Mouse (Mus musculus): ENCODE results near the gene Slmap.
"Not testable (repeated sequence)": the region's sequence is repeated elsewhere in the genome, so short reads cannot be mapped to it uniquely, and the experiment has no call there.

The Slmap gene

DNA sequence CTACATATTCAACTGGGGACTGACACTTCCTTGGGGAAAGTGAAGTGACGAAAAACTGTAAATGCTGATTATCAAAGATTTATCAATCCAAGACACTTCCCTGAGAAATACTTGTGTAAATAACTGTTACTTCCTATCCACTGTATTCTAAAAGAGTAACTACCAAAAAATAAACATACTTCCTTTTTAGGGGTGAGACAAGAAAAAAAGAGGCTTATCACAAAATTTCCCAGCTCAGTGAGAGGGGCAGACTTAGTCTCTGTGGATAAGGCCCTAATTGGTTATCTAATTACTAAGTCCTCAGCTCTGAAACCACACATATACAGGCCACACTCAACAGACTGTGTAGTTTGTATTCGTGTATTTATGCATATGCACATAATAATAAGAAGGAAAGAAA, 97.0 kb downstream of the Slmap start:
- in situ Hi-C loops (cut with MboI; ENCODE audit: low pct_unique_long_range_greater_than_20kb in 1 of 2, low sequenced_read_pairs in 2 of 2, unreplicated experiment in 1 of 2): no loop called here

DNA sequence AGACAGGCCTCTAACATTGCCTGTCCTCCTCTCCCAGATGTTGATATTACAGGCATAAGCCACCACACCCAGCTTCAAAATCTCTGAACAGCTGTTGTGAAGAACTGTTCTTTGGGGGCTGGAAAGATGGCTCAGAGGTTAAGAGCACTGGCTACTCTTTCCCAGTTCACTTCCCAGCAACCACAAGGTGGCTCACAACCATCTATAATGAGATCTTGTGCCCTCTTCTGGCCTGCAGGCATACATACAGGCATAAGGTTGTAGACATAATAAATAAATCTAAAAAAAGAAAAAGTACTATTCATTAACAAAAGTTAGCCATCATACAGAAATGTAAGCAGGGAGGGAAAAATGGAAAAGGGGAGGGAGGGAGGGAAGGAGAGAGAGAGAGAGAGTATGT, 98.4 kb downstream of the Slmap start:
- in situ Hi-C loops (cut with MboI; ENCODE audit: low pct_unique_long_range_greater_than_20kb in 1 of 2, low sequenced_read_pairs in 2 of 2, unreplicated experiment in 1 of 2): no loop called here

DNA sequence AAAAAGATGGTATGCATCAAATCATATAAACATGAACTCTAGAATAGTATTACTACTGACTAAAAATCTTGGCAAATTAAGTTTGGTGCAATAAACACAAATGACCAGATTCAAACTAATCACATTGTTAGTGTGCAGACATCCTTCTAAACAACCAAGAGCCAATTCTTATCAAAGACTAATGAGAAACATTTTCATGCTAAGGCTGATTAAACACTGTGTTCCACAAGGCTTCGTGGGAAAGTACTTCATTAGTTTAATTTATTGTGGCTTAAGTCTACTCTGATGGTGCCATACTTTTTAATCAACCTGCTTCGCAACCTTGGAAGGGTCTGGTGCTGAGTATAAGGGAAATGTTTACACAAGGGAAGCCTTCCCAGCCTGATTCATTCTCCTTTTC, 102.4 kb downstream of the Slmap start:
- in situ Hi-C loops (cut with MboI; ENCODE audit: low pct_unique_long_range_greater_than_20kb in 1 of 2, low sequenced_read_pairs in 2 of 2, unreplicated experiment in 1 of 2): no loop called here

DNA sequence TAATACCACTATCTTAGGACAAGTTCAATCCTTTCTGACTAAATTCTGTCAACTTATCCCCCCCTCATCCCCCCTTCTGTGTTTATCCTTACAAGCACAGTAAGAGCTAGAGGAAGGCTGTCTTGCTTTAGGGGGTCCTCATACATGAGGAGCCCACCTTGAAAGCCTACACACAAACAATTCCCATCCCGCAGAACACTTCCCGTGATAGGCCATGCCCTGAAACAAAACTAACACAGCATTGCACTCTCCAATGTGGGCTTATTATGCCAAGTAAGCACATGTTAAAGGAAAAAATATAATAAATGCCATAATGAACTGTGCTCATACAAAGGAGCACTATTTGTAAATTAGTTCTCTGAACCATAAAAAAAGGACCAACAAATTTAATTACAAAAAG, 102.8 kb downstream of the Slmap start:
- in situ Hi-C loops (cut with MboI; ENCODE audit: low pct_unique_long_range_greater_than_20kb in 1 of 2, low sequenced_read_pairs in 2 of 2, unreplicated experiment in 1 of 2): no loop called here

DNA sequence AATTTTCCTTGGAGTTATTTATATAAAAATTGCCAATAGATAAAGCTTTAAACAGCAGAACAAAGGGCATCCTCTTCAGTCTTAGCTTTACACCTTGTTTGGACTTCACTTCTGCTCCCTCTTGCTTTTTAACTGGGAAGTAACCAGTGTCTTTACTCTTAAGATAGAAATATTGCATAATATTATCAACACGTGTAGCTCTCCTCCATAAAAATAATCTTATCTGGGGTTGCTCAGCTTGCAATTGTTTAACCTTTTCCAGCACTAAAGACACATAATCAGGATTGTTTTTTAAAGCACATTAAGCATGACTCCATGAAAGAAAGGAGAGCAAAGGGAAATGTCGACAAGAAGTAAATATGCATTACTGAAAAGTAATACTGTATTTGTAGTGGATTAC, 114.5 kb downstream of the Slmap start:
- in situ Hi-C loops (cut with MboI; ENCODE audit: low pct_unique_long_range_greater_than_20kb in 1 of 2, low sequenced_read_pairs in 2 of 2, unreplicated experiment in 1 of 2): no loop called here

DNA sequence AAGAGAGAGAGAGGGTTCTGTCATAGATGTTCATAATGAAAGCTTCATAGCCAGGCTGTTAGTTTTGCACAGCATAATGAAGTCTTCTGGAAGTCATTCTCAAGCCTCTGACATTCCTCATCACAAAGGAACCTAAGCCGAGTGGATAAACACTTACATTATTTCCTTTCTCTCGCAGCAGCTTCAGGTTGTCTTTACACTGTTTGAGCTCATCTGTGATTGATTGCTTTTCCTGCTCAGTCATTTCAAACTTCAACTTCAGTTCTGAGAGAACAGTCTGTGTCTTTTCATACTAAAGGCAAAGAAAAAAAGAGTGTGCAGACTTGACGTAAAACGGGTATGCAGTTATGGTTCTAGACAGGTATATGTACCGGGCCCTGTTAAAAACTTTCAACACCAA, 116.8 kb downstream of the Slmap start:
- in situ Hi-C loops (cut with MboI; ENCODE audit: low pct_unique_long_range_greater_than_20kb in 1 of 2, low sequenced_read_pairs in 2 of 2, unreplicated experiment in 1 of 2): no loop called here

DNA sequence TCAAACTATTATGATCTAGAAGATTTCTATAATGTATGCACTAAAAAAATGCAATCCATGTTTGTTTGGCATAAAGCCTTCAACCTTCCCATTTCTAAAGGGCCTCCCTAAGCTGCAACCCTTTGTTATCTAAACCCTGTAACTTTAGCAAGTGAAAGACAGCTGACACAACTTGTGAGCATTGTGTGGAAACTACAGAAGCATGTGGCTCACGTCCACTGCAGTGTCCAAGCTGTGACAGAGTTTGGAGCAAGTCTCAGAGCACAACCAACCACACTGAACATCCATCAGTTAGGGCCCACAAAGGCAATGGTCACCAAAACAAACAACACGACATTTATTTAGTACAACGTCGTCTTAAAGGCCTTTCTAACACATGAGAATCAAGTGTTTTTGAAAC, 117.6 kb downstream of the Slmap start:
- in situ Hi-C loops (cut with MboI; ENCODE audit: low pct_unique_long_range_greater_than_20kb in 1 of 2, low sequenced_read_pairs in 2 of 2, unreplicated experiment in 1 of 2): no loop called here

DNA sequence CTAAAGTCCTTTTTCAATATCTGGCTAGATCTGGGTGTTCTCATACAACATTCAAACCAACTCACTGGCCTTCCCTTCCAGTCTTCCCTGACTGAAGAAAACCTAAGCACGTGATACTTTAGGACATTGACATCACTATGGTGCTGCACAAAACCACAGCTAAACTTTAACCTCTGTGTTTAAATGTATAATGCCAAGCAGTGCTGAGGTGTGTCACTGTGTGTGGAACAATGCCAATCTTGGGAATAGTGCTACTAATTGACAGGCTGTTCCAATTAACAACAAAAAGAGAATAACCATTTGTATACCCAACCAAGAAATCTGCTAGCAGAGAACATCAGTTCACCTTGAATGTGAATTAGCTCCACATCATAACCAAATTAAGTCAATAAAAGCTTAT, 121.2 kb downstream of the Slmap start:
- in situ Hi-C loops (cut with MboI; ENCODE audit: low pct_unique_long_range_greater_than_20kb in 1 of 2, low sequenced_read_pairs in 2 of 2, unreplicated experiment in 1 of 2): no loop called here

DNA sequence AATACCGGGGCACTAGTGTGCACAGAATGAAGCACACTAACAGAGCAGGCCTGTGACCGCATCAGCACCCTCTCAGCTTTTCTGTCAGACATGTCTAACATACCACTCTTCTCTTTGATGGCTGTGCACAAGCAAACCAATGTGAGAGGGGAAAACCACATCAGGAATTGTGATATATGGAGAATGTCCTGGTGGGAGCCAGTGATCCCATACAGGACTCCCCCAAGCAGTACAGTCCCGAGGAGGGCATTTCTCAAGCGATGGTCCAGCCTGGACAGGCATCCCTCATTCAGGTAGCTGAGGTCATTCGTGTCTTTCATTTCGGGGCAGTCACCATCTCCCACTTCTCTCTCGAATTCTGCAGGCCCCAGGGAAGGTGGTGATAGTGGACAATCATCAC, 128.0 kb downstream of the Slmap start:
- in situ Hi-C loops (cut with MboI; ENCODE audit: low pct_unique_long_range_greater_than_20kb in 1 of 2, low sequenced_read_pairs in 2 of 2, unreplicated experiment in 1 of 2): no loop called here

DNA sequence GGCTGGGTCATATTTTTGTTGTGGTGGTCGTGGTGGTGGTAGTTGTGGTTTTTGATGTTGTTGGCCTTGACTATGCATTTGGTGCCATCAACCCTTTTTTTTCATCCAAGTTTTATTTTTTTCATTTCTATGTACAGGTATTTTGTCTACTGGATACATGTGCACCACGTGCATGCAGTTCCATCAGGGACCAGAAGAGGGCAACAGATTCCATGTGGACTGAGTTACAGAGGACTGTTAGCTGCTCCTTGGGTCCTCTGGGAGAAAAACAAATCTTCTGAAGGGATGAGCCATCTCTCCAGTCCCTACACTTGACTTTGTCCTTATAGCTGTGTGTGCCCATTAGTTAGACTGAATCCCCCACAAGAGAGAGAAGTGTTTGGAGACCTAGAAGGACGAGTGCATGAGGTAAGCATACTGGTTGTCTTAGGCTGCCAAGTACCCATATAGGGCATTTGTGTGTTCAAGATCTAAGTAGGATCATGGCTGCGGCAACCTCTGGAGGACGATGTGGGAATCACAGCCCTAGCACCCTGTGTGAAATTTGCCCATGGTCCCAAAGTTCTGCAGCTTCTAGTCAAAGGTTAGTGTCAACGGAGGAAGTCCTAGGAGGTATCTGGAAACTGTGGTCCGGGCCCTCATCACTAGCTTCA, 136.1 kb downstream of the Slmap start:
- in situ Hi-C loops (cut with MboI; ENCODE audit: low pct_unique_long_range_greater_than_20kb in 1 of 2, low sequenced_read_pairs in 2 of 2, unreplicated experiment in 1 of 2): no loop called here

DNA sequence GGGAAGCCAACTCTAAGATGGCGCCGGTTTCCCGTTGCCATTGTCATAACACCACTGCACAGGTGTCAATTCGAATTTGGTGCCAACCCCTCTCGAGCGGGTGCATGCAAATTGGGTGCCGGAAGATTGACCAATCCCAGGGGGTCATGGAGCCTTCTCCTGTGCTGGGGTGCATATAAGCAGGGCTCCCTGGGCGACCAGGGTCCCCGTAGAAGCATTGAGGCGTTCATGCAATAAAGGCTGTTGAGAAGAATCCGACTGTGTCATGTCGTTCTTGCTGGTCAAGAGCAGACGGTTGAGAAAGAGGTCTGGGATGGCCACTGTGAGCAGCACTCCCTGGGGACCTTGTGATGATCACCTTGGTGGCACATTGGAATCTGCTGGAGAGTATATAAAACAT, 142.9 kb downstream of the Slmap start:
- in situ Hi-C loops (cut with MboI; ENCODE audit: low pct_unique_long_range_greater_than_20kb in 1 of 2, low sequenced_read_pairs in 2 of 2, unreplicated experiment in 1 of 2): no loop called here

DNA sequence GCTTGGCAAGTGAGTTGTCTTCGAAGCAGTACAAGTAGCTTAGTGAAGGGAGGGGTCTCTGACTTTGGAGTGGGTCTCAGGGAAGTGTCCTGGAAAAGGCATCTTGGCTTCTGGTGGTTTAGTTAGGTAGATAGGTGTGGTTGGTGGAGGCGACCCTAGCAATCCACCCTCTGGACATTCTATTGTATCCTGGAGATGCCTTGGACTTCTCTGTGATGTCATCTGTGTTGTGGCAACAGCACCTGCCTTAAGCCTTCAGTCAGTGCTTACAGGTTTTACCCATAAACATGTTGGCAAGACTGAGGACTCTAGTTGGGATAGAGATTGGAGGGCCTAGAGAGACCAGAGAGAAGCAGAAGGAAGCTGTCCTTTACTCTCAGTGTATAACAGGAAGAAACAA, 145.8 kb downstream of the Slmap start:
- in situ Hi-C loops (cut with MboI; ENCODE audit: low pct_unique_long_range_greater_than_20kb in 1 of 2, low sequenced_read_pairs in 2 of 2, unreplicated experiment in 1 of 2): not testable (repeated sequence)

DNA sequence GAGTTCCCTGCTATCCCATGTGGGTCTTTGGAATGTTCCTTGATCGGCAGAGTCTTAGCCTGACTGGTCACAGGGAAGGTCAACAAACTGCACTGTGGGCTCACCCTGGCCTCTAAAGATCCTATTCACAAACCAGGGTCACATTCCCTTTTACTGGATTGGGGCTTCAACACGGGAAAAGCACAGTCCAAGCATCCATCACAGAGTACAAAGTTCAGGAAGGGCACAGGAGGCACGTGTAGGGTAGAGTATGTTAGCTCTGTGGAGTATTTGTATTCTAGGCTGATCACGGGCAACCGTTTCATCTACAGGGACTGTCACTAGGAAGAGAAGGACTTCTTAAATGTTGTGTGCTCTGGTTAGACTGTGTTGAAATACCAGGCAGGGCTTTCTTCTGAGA, 147.7 kb downstream of the Slmap start:
- in situ Hi-C loops (cut with MboI; ENCODE audit: low pct_unique_long_range_greater_than_20kb in 1 of 2, low sequenced_read_pairs in 2 of 2, unreplicated experiment in 1 of 2): not testable (repeated sequence)

DNA sequence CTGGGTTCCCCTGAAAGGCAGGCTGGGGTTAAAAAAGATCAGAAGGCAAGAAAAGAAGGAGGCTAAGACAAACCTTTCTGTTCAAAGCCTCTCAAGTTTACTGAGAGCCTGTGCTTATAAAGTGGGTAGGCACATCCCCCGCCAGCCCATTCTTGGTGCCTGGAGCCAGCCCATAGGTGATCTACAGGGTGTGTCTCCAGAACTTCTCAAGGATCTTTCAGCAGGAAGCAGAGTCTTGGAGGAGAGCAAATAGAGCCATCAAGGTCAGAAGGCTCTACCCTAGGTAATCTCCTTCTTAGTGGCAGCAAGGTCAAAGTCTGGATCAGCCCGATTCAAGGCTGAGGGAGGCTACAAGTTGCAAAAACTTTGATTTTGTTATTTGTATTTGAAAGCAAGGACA, 149.1 kb downstream of the Slmap start:
- in situ Hi-C loops (cut with MboI; ENCODE audit: low pct_unique_long_range_greater_than_20kb in 1 of 2, low sequenced_read_pairs in 2 of 2, unreplicated experiment in 1 of 2): not testable (repeated sequence)

DNA sequence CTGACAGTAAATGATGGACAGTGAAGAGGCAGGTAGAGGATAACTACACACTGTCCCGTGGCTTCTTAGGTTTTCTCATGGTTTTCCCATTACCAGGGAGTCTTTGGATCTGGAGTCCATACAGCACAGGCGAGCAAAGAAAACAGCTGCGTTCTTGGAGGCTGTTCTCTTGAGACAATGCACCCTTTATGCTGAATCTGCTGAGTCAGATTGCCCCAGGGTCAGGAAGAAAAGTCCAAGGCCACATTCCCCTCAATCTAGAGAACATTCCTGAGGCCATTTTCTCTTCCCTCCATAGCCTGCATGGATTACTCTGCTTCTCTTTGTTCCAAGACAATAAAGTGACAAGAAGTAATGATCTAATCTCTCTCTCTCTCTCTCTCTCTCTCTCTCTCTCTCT, 155.7 kb downstream of the Slmap start:
- in situ Hi-C loops (cut with MboI; ENCODE audit: low pct_unique_long_range_greater_than_20kb in 1 of 2, low sequenced_read_pairs in 2 of 2, unreplicated experiment in 1 of 2): no loop called here

DNA sequence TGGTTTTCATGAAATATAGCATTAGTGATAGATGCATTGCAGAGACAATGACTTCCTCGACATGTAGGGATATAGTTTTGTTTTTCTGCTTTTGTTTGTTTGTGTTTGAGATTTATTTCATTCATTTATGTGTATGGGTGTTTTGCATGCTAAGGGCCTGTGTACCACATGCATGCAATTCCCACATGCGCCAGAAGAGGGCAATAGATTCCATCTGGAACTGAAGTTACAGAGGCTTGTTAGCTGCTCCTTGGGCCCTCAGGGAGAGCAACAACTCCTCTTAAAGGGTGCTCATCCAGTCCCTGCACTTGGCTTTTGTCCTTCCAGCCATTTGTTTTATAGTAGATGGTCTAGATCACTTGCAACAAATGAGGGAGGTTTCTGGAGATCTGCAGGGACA, 158.1 kb downstream of the Slmap start:
- in situ Hi-C loops (cut with MboI; ENCODE audit: low pct_unique_long_range_greater_than_20kb in 1 of 2, low sequenced_read_pairs in 2 of 2, unreplicated experiment in 1 of 2): no loop called here

All from mouse embryonic stem cell (cell line).